Mouse (Mus musculus) limb, embryonic 11.5 days (tissue): Measurements from ENCODE around the gene Phgr1. TPM values are rescaled to one million over a fixed set of nuclear protein-coding genes. Genes with fewer than 3 reads are reported as not detected.

Source experiments
- ATAC-seq: fragments of 200-750 bp; cut with Nextera tagmentation; 2 replicates; pipeline ENCODE4 v1.8.0; 2017; ENCODE audit warnings: low read depth; ENCODE audit not compliant: insufficient number of reproducible peaks, low FRiP score, low TSS enrichment
- DNase-seq: peaks from one replicate; pipeline ENCODE4 v3.0.0-alpha.2; 2015; ENCODE audit warnings: low spot score
- H3K27ac ChIP-seq: fragments of 300-500 bp; sonication (generic); replicated peaks from 2 replicates; pipeline ENCODE4 v1.5.1; 2014; ENCODE audit warnings: low read depth, mild to moderate bottlenecking, low read length
- H3K27me3 ChIP-seq: fragments of 300-500 bp; sonication (generic); 2 replicates; pipeline ENCODE4 v1.6.1; 2014; ENCODE audit warnings: mild to moderate bottlenecking, low read length, mixed read lengths; ENCODE audit not compliant: control insufficient read depth, insufficient read depth
- H3K36me3 ChIP-seq: fragments of 300-500 bp; sonication (generic); 2 replicates; pipeline ENCODE4 v1.6.1; 2014; ENCODE audit warnings: mild to moderate bottlenecking, low read length, moderate library complexity, mixed read lengths; ENCODE audit not compliant: control insufficient read depth, insufficient read depth
- H3K4me1 ChIP-seq: fragments of 300-500 bp; sonication (generic); 2 replicates; pipeline ENCODE4 v1.6.1; 2014; ENCODE audit warnings: low read length, mixed read lengths; ENCODE audit not compliant: control insufficient read depth, insufficient read depth
- H3K4me2 ChIP-seq: fragments of 300-500 bp; sonication (generic); 2 replicates; pipeline ENCODE4 v1.6.1; 2014; ENCODE audit warnings: low read depth, mild to moderate bottlenecking, moderate library complexity; ENCODE audit not compliant: severe bottlenecking
- H3K4me3 ChIP-seq: fragments of 300-500 bp; sonication (generic); 2 replicates; pipeline ENCODE4 v1.5.1; 2014; ENCODE audit warnings: low read depth, low read length
- H3K9ac ChIP-seq: fragments of 300-500 bp; sonication (generic); 2 replicates; pipeline ENCODE4 v1.6.1; 2014; ENCODE audit warnings: mild to moderate bottlenecking, low read length
- H3K9me3 ChIP-seq: fragments of 300-500 bp; sonication (generic); 2 replicates; pipeline ENCODE4 v1.6.1; 2016; ENCODE audit warnings: low read length; ENCODE audit not compliant: control insufficient read depth
- WGBS: fragments of 180-500 bp; shearing (Covaris S2); extraction: QIAGEN DNeasy Blood & Tissue Kit; methylation state at CpG from one replicate; pipeline ENCODE4 v1.1.7; 2014; 5-methylcytosine and 5-hydroxymethylcytosine counted together
- polyA plus RNA-seq: library from polyadenylated mRNA; unstranded; fragments of >200 nt; fragmentation: Nextera tagmentation; extraction: Ambion mirVana; gene quantifications from 2 replicates; pipeline ENCODE4 v1.2.1, GENCODE M21; 2014

The Phgr1 gene
- polyA plus RNA-seq, 1 experiment from 2014 or later: not detected

DNA sequence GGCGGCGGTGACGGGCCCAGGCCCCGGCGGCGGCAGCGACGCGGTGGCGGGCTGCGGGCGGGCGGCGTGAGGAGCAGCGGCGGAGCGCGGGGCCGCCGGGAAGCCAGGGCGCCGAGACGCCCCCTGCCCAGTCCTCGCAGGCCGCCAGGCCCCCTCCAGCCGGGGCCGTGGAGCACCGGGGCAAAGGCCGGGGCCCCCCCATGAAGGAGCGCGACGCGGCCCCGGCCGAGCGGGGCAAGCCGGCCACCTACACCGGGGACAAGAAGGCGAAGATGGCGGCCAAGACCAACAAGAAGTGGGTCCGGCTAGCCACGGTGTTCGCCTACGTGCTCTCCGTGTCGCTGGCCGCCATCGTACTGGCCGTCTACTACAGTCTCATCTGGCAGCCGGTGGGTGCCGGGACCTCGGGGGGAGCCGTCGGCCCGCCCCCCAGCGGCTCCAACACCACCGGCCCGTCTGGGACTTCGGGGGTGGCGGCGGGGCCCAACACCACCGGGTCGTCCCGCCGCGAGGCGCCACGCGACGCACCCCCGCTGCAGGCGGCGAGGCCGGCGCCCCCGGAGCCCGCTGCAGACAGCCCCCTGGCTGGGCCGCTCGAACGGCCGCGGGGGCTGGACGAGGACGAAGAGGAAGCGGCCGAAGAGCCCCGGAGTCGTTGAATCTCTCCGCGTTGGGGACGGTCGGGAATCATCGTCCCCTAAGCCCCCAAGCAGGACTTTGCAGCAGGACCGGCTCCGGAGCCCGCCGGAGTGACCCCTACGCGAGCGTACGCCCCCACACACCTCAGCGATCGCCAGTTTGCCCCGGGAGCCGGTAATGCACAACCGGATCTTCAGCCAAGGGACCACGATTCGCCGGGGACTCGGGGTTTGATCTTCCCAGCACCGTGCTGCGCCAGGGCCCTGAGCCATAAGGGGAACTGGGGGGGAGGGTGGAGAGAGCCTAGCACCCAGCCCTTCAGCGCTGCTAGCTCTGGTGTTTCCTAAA lies 26.4 kb upstream of the Phgr1 start:
- Histone ChIP-seq H3K27me3 (peaks cover 12% of the 10 kb centered on the region), H3K27ac (no peak overlapping the region)
- DNase-seq: peak; percentile 69

DNA sequence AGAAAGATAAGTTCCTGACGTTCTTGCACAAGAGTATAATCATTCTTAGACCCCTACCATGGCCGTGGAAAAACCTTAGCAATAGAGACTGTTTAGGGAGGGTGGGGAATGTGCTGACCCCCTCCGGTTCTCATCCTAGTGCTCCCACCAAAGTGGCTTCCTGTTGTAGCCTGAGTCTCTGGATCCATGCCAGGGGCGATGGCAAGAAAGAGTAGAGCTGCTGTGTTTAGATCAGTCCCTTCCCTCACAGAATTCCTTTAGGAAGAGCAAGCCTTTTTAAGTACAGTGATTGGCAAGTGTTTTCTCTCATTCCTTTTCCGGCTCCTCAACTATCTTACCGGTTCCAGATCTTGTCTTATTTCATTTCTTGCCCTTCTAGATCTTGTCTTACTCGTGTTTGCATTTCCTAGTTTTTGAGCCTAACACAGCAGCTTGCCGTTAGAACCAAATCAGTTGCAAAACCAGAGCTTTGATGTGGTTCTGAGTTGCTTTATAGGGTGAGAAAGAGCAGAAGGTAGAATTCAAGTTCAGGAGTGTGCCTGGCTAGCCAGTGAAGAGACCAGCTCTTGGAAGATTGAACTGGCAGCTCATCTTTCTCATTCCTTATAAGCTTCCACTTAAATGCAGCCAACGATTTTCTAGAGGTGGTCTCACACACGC lies 25.1 kb upstream of the Phgr1 start:
- Histone ChIP-seq H3K4me3 (no peak overlapping the region), H3K27me3 (peaks cover 12% of the 10 kb centered on the region), H3K4me2 (peak overlapping the region; percentile 98; the same call in 1 of the 2 replicates), H3K9me3 (no peaks in the 10 kb centered on the region), H3K36me3 (no peaks in the 10 kb centered on the region), H3K9ac (no peak overlapping the region), H3K4me1 (peaks cover 24% of the 10 kb centered on the region), H3K27ac (no peak overlapping the region)
- no peak for DNase-seq
- WGBS: 36% methylated on average over 10 of the region's 10 CpGs
- no peak for ATAC-seq

More for the DNA sequence above, 26.4 kb upstream of the Phgr1 start:
- Histone ChIP-seq H3K9ac (peak overlapping the region; percentile 86), H3K4me1 (peaks cover 18% of the 10 kb centered on the region), H3K4me2 (peak overlapping the region; percentile 98), H3K9me3 (no peaks in the 10 kb centered on the region), H3K36me3 (no peaks in the 10 kb centered on the region), H3K4me3 (peak overlapping the region; percentile 87)
- peak; percentile 32; the same call in 1 of the 2 replicates for ATAC-seq
- under 1% methylated on average over 97 of the region's 113 CpGs for WGBS

- DNase-seq (no peak), ATAC-seq (no peak)
- no peak overlapping the region for H3K4me3 ChIP-seq
- H3K9me3 ChIP-seq: no peaks in the 10 kb centered on the region
- peaks cover 5% of the 10 kb centered on the region for H3K27me3 ChIP-seq
- WGBS: 52% methylated on average over 10 of the region's 10 CpGs
- no peak overlapping the region for H3K9ac ChIP-seq
- H3K4me2 ChIP-seq: no peak overlapping the region
- peaks cover 26% of the 10 kb centered on the region for H3K4me1 ChIP-seq
- no peaks in the 10 kb centered on the region for H3K36me3 ChIP-seq
- H3K27ac ChIP-seq: no peak overlapping the region
These were observed 23.2 kb upstream of the Phgr1 start for GRCm38 (mm10) chr2:118749341-118749884.

DNA sequence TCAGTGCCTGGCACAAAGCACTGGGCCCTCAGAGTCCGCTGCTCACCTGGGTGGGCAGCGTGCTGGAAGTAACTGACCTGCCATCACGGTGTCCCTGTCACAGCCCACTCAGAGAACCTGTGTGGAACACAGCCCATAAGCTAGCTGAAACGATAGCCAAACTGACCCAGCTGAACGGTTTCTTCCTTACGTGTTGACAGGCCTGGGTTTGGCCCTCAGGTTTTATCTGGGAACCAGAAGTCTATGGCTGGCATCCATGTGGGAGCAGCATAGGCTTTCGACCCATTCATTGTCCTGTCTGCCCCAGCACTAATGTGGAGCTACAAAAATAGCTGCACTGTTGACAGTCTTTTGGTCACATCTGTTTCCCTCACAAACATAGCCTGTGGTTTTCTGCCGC lies 22.1 kb upstream of the Phgr1 start:
- 86% methylated on average over 8 of the region's 8 CpGs for WGBS

DNA sequence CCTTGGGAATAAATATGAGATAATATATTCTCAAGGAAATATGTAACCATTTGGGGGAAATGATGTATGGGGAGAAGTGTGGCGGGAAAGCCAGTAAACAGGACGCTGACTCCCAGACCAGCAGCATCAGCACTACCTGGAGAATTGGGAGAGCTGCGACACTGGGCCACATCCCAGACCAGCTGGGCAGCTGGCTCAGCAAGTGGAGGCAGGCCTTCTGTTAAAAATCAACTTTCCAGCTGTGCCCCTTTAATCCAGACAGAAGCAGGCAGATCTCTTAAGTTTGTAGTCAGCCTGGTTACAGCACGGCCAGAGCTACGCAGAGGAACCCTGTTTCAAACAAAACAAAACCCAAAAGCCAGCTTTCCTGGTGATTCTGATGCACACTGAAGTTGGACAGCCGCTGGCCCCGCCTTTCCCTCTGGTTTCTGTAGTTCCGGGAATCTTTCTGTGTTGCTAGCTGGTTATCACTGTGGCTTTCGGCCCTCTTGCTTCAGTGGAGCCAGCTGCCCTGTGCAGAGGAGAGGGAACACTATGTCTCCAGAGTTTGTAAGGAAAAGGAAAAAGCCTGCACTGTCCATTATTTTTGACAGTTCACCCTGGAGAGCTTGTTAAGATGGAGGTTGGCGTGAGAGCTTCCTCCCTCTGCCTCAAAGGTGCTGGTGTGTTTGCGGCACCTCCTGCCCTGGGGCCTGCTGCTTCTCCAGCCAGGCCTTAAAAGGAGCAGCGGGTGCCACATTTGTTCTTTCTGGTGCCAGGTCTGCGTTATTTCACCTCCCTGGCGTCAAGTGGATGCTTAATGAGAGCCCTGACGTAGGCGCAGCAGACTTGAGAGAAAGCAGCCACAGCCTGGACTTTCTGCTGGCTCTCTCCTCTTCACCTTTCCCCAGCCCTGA lies 20.4 kb upstream of the Phgr1 start:
- ATAC-seq (no peak), DNase-seq (peak; percentile 20)
- H3K36me3 ChIP-seq: no peaks in the 10 kb centered on the region
- H3K9me3 ChIP-seq: no peaks in the 10 kb centered on the region
- H3K4me2 ChIP-seq: no peak overlapping the region
- no peak overlapping the region for H3K4me3 ChIP-seq
- H3K9ac ChIP-seq: peak overlapping the region; percentile 30; the same call in 1 of the 2 replicates
- 54% methylated on average over 16 of the region's 16 CpGs for WGBS
- H3K27me3 ChIP-seq: no peaks in the 10 kb centered on the region
- H3K4me1 ChIP-seq: peaks cover 21% of the 10 kb centered on the region
- no peak overlapping the region for H3K27ac ChIP-seq

More for the DNA sequence above, 22.1 kb upstream of the Phgr1 start:
- ATAC-seq (no peak), DNase-seq (no peak)
- Histone ChIP-seq H3K4me1 (peaks cover 20% of the 10 kb centered on the region), H3K4me3 (no peak overlapping the region), H3K27me3 (no peaks in the 10 kb centered on the region), H3K9ac (no peak overlapping the region), H3K36me3 (no peaks in the 10 kb centered on the region), H3K27ac (no peak overlapping the region), H3K4me2 (no peak overlapping the region), H3K9me3 (no peaks in the 10 kb centered on the region)

DNA sequence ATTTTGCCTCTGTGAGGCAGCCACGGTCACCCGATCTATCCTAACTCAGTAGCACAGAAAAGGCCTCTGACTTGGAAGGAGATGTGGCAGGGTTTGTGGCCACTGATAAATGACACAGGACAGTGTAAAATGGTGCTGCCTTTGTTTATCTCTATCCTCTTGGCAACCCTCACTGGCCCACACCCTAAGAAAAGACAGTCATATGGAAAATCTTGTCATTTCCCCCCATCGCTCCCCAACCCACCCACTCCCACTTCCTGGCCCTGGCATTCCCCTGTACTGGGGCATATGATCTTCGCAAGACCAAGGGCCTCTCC lies 19.8 kb upstream of the Phgr1 start:
- no peaks in the 10 kb centered on the region for H3K9me3 ChIP-seq
- H3K27me3 ChIP-seq: no peaks in the 10 kb centered on the region
- H3K36me3 ChIP-seq: no peaks in the 10 kb centered on the region
- H3K4me2 ChIP-seq: no peak overlapping the region
- DNase-seq (no peak), ATAC-seq (no peak)
- no peak overlapping the region for H3K4me3 ChIP-seq
- H3K9ac ChIP-seq: peak overlapping the region; percentile 30; the same call in 1 of the 2 replicates
- WGBS: 67% methylated on average over 4 of the region's 4 CpGs
- H3K4me1 ChIP-seq: peaks cover 20% of the 10 kb centered on the region
- H3K27ac ChIP-seq: no peak overlapping the region

- no peak overlapping the region for H3K27ac ChIP-seq
- peaks cover 20% of the 10 kb centered on the region for H3K4me1 ChIP-seq
- ATAC-seq (no peak), DNase-seq (no peak)
- no peak overlapping the region for H3K9ac ChIP-seq
- H3K36me3 ChIP-seq: no peaks in the 10 kb centered on the region
- H3K4me3 ChIP-seq: no peak overlapping the region
- no peak overlapping the region for H3K4me2 ChIP-seq
- WGBS: 87% methylated on average over 5 of the region's 5 CpGs
- H3K27me3 ChIP-seq: no peaks in the 10 kb centered on the region
- no peaks in the 10 kb centered on the region for H3K9me3 ChIP-seq
These were observed 18.4 kb upstream of the Phgr1 start for GRCm38 (mm10) chr2:118754143-118754542.

DNA sequence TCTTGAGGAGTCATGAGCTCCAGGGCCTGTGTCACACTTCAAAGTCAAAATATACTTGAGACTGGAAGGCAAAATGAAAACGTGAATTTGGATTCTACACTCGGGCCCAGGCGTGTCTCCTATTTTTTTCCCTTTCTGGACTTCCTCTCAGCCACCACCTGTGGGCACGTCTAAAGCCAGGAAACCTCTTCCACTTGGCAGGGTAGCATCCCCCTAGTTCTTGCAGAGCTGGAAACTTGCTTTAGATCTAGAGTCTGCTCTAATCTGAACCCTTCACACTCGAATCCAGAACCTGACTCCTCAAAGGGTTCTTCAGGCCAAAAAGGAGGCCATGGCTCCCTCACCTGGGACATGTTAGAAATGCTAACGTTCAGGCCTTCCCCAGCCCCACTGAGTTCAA lies 17.2 kb upstream of the Phgr1 start:
- H3K9ac ChIP-seq: no peak overlapping the region
- no peaks in the 10 kb centered on the region for H3K36me3 ChIP-seq
- ATAC-seq: no peak
- peaks cover 13% of the 10 kb centered on the region for H3K4me1 ChIP-seq
- WGBS: 85% methylated on average over 6 of the region's 6 CpGs
- no peak for DNase-seq
- H3K9me3 ChIP-seq: no peaks in the 10 kb centered on the region
- no peaks in the 10 kb centered on the region for H3K27me3 ChIP-seq
- H3K4me2 ChIP-seq: no peak overlapping the region
- no peak overlapping the region for H3K4me3 ChIP-seq
- no peak overlapping the region for H3K27ac ChIP-seq
